Mouse (Mus musculus) E14TG2a.4 (cell line): ENCODE measurements around the gene Tead1.

Experiments used
- CTCF ChIP-seq: conservative IDR thresholded peaks from 2 replicates; pipeline ENCODE4 v1.5.1; 2014; ENCODE audit warnings: low read length
- POU5F1 ChIP-seq: IDR thresholded peaks from 2 replicates; pipeline ENCODE4 v1.6.1; 2014; ENCODE audit warnings: low read length, borderline replicate concordance

GRCm38 (mm10) chr7:112953777-112954291 is 274.7 kb downstream of the Tead1 start, which contains the start of gene Rassf10:
- TF ChIP-seq CTCF (no peak), POU5F1 (no peak)
